Mouse (Mus musculus): ENCODE data around the gene Rbm5. TPM values are rescaled to one million over a fixed set of nuclear protein-coding genes. Genes with fewer than 3 reads are reported as not detected.

The Rbm5 gene
- total RNA-seq, 1 experiment from 2014 or later, result 339 TPM

GRCm38 (mm10) chr9:107707701-107708438 lies 62.9 kb downstream of the Rbm5 start:
- no peak for ATAC-seq (replicated peaks; ENCODE audit: insufficient number of reproducible peaks, low FRiP score, low TSS enrichment, poor library complexity, severe bottlenecking)

GRCm38 (mm10) chr9:107706781-107707211 lies 64.0 kb downstream of the Rbm5 start:
- ATAC-seq (replicated peaks; ENCODE audit: insufficient number of reproducible peaks, low FRiP score, low TSS enrichment, poor library complexity, severe bottlenecking), result no peak

GRCm38 (mm10) chr9:107703337-107704122 lies 67.3 kb downstream of the Rbm5 start:
- no peak for ATAC-seq (replicated peaks; ENCODE audit: insufficient number of reproducible peaks, low FRiP score, low TSS enrichment, poor library complexity, severe bottlenecking)

GRCm38 (mm10) chr9:107702606-107703185 lies 68.1 kb downstream of the Rbm5 start:
- ATAC-seq (replicated peaks; ENCODE audit: insufficient number of reproducible peaks, low FRiP score, low TSS enrichment, poor library complexity, severe bottlenecking), result no peak

- ATAC-seq (replicated peaks; ENCODE audit: insufficient number of reproducible peaks, low FRiP score, low TSS enrichment, poor library complexity, severe bottlenecking), result no peak
Measured at GRCm38 (mm10) chr9:107701594-107701993, 69.2 kb downstream of the Rbm5 start.

GRCm38 (mm10) chr9:107700114-107700571 lies 70.7 kb downstream of the Rbm5 start:
- ATAC-seq (replicated peaks; ENCODE audit: insufficient number of reproducible peaks, low FRiP score, low TSS enrichment, poor library complexity, severe bottlenecking), result no peak

- no peak for ATAC-seq (replicated peaks; ENCODE audit: insufficient number of reproducible peaks, low FRiP score, low TSS enrichment, poor library complexity, severe bottlenecking)
Measured at GRCm38 (mm10) chr9:107699376-107699980, 71.3 kb downstream of the Rbm5 start.

GRCm38 (mm10) chr9:107698611-107699190 lies 72.1 kb downstream of the Rbm5 start:
- ATAC-seq (replicated peaks; ENCODE audit: insufficient number of reproducible peaks, low FRiP score, low TSS enrichment, poor library complexity, severe bottlenecking), result no peak

GRCm38 (mm10) chr9:107697811-107698521 lies 72.8 kb downstream of the Rbm5 start:
- no peak for ATAC-seq (replicated peaks; ENCODE audit: insufficient number of reproducible peaks, low FRiP score, low TSS enrichment, poor library complexity, severe bottlenecking)

GRCm38 (mm10) chr9:107696845-107697610 lies 73.8 kb downstream of the Rbm5 start:
- ATAC-seq (replicated peaks; ENCODE audit: insufficient number of reproducible peaks, low FRiP score, low TSS enrichment, poor library complexity, severe bottlenecking), result no peak

GRCm38 (mm10) chr9:107696106-107696479 lies 74.7 kb downstream of the Rbm5 start:
- no peak for ATAC-seq (replicated peaks; ENCODE audit: insufficient number of reproducible peaks, low FRiP score, low TSS enrichment, poor library complexity, severe bottlenecking)

- ATAC-seq (replicated peaks; ENCODE audit: insufficient number of reproducible peaks, low FRiP score, low TSS enrichment, poor library complexity, severe bottlenecking), result no peak
Measured at GRCm38 (mm10) chr9:107695441-107696105, 75.2 kb downstream of the Rbm5 start.

GRCm38 (mm10) chr9:107694627-107695026 lies 76.2 kb downstream of the Rbm5 start:
- no peak for ATAC-seq (replicated peaks; ENCODE audit: insufficient number of reproducible peaks, low FRiP score, low TSS enrichment, poor library complexity, severe bottlenecking)

- ATAC-seq (replicated peaks; ENCODE audit: insufficient number of reproducible peaks, low FRiP score, low TSS enrichment, poor library complexity, severe bottlenecking), result no peak
Measured at GRCm38 (mm10) chr9:107693433-107693987, 77.3 kb downstream of the Rbm5 start.

GRCm38 (mm10) chr9:107692785-107693184 lies 78.0 kb downstream of the Rbm5 start:
- no peak for ATAC-seq (replicated peaks; ENCODE audit: insufficient number of reproducible peaks, low FRiP score, low TSS enrichment, poor library complexity, severe bottlenecking)

- no peak for ATAC-seq (replicated peaks; ENCODE audit: insufficient number of reproducible peaks, low FRiP score, low TSS enrichment, poor library complexity, severe bottlenecking)
Measured at GRCm38 (mm10) chr9:107690391-107690790, 80.4 kb downstream of the Rbm5 start.

All from monocyte, adult 5-6 weeks (primary cell).